Mouse (Mus musculus): ENCODE data around the gene Lrrc4. TPM values are rescaled to one million over a fixed set of nuclear protein-coding genes. Genes with fewer than 3 reads are reported as not detected.
A peak's percentile ranks its signal among the peaks of the same experiment; 100 is the strongest.

The Lrrc4 gene
- total RNA-seq (2021), result 1 to 10 TPM; 1.0 to 1.1 TPM
- long read RNA-seq, experiment 1, partial matches to known transcripts, result 0 of 5 reads
- long read RNA-seq, experiment 1, other reads (novel, unspliced or antisense), result 4 of 5 reads
- long read RNA-seq, experiment 2, partial matches to known transcripts, result 0 of 2 reads
- long read RNA-seq, experiment 2, other reads (novel, unspliced or antisense), result 2 of 2 reads

DNA sequence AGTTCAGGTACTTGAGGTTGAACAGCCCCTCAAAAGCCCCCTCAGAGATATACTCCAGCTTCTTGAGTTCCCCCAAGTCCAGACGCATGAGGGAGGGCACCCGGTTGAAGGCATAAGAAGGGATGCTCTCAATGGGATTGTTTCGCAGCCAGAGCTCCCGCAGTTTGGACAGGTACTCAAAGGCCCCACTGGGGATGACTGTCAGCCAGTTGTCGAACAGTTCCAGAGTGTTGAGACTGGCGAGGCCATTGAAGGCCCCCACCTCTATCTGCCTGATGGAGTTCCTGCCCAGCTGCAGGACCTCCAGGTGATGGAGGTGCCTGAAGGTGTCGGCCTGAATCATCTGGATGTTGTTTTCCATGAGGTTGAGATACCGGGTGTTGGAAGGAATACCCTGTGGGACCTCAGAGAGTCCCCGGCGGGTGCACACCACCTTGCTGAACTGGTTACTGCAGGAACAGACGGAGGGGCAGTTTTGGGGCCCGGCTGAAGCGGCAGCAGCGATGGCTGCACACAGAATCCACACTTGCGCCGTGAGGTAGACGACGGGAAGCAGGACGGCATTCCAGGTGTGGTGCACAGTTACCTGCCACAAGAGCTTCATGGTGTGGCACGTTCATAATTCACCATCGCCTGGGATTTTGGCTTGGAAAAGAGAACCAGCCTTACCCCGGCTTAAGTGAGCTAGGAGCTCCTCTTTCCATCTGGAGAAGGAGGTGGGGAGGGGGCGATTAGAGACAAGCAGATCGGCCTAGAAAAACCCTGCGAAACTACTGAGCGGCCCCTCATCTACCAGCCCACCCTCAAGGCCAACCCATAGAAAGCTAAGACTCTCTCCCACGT is at the start of gene Lrrc4:
Gene Lrrc4 (minus strand): TSS at position 737 of the 843 bp plus-strand sequence.
- no peak for DNase-seq

DNA sequence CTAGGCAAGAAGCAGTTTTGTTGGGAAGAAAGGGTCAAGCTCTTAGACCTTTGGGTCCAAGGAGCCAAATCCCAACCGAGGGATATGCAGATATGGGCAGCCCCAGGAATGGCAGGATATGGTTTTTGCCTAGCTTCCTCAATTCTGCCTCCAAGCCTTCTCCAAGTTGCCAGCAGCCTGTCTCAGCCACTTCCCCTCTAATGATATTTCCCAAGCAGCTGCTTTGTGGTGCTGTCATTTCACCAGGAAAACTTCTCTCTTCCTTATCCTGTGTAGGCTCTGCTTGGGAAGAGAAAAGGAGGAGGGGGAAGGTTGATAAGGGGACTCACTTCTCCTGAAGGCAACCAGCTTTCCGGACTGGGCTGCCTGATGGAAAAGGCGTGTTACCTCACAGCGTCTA is 49.4 kb upstream of the Lrrc4 start:
- DNase-seq, result no peak

DNA sequence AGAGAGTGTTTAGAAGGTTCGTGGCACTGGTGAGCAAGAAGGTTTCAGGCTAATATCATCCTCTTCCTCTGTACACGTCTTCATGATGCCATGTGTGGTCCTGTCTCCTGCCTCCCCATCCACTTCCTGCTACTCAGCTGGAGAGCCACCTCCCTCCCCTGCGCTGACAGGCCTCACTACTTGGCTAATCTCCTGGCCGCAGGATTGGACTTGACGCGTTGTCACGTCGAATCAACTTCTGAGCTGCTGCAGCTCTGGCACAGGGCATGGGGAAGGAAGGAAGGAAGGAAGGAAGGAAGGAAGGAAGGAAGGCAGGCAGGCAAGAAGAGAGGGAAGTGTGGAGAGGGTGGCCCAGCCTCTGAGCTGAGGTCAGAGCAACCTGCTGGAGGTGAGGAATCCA is 47.8 kb upstream of the Lrrc4 start:
- no peak for DNase-seq

DNA sequence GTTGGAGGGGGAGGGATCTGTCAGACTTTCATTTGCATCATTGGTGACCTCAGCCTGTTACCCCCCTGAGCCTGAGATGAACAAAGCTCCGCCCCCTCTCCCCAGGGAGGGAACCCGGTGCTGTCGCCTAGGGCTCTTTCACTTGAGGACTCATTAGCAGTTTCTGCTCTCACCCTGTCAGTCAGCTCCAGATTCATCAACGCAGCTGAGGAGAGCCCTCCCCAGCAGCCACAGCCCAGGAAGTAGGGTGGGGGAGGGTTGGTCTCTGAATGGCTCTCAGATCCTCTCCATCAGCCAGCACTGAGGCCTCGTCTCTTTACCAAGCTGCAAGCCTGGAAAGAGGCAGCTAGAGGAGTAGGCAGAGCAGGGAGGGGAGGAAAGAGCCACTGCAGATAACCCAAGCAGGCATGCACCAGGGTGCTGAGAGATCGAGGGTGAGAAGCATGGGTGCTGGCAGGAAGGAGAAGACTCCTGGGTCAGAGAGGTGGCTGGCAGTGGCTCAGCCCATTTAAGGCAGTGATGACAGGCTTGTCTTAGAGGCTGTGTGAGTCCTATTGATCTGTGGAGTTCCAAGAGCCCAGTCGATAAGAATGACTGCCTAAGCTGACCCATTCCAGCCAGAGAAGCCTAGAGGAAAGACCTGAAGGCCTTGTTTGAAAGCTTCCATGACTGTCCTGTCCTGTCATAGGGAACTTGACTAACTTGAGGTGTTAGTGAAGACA is 46.6 kb upstream of the Lrrc4 start:
- no peak for DNase-seq

DNA sequence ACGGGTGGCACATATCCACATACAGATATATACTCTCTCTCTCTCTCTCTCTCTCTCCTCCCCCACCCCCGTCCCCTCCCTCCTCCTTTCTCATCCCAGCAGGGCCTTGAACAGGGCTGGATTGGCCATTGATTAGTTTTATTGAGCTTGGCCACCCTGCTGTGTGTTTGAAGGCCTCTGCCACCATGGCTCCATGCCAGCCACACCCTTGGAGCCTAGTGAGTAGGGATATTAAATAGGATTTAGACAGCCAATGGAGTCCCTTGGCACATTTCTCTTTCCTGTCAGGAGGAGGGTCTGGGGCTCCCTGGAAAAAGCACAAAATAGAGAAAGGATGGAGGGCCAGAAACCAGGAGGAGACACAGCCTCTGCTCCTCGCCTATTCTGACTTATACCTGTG is 44.9 kb upstream of the Lrrc4 start:
- no peak for DNase-seq

DNA sequence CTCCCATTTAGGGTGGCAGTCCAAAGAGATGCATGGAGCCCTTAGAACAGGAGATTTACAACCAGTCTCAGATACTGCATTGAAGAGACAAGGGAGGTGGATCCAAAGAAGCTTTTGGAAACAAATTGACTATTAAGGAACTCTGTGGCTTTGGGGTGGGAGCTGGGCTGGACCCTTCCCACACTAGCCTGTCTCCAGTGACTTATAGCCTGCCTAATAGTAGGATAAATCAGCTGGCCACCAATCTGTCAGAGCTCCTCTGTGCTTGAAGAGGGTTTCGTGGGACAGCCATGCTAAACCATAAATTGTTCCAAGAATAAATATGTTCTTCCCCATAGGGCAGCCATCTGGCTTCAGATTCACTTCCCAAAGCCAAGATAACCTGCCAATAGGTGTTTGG is 43.8 kb upstream of the Lrrc4 start:
- DNase-seq, result no peak

DNA sequence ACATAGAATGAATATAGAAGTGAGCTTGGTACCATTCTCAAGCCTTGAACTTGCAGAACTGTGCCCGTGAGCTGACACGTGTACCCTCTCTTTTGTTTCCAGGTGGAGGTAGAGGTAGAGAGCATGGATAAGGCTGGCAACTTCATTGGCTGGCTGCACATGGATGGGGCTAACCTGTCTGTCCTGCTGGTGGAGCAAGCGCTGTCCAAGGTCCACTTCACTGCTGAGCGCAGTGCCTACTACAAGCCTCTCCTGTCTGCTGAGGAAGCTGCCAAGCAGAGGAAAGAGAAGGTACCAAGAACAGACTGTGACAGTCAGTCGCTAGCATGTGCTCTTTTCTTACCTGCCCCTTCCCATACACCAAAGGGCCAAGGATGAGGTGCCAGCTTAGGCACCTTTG is 43.2 kb upstream of the Lrrc4 start:
- DNase-seq, result no peak

DNA sequence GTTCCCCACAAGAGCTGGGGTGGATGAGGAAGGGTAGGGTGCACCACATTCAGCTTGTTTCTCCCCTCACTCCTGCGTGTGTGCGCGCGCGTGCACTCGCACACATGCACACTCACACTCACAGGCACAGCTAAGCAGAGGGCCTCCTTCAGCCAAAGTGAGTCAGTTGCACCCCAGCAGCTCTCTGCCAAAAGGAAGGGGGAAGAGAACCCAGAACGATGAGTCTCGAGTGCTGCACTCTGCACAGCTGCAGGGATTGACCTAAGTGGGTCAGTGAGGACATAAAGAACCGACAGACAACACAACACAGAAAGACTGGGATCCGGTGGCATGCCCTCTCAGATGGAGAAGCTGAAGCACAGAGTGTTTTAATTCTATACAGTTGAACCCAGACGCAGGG is 42.5 kb upstream of the Lrrc4 start:
- DNase-seq, result no peak

DNA sequence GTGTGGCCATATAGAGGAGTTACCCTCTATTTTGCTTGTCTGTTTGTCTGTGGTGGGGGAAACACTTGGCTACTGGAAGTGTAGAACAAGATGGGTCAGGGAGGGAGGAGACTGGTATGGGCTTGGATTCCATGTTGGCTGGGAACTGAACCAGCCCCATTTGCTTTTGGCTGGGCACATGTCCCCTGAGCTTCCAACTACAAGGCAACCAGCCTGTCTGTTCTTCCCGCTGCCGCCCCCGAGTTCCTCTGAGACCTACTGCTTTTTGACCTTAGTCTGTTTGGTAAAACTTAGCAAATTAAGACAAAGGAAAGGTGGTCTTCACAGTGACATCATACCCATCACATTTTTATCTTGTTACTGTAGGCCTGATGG is 40.9 kb upstream of the Lrrc4 start:
- no peak for DNase-seq

DNA sequence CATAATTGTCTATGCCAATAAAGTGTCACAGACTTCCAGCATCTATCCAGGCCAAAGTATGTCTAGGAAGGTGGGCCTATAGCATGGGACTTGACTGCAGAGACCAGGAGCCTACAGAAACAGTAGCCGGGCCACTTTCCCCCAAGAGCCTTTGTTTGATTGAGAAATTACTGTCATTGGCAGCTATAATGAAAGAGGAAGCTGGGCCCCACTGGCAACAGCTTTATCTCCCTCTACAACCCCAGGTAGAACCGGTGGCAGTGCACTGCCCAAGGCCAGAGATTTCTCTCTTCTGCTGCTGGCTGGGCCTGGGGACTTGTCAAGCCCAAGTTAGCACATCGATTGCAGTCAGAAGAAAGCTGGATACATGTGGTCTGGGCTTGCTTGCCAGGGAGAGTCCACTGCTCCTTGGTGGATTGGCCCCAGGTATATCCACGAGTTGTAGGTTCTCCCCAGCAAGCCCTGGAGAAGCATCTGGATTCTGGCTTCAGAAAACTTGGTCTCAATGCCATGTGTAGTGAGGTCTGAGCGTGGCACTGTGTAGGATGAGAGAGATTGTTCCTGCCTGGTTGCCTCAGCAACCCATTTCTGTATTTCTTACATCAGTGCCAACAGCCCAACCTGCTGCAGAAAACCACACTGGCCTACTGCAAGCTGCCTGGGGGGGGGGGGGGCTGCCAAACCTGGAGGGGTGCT is 40.3 kb upstream of the Lrrc4 start:
- DNase-seq, result no peak

DNA sequence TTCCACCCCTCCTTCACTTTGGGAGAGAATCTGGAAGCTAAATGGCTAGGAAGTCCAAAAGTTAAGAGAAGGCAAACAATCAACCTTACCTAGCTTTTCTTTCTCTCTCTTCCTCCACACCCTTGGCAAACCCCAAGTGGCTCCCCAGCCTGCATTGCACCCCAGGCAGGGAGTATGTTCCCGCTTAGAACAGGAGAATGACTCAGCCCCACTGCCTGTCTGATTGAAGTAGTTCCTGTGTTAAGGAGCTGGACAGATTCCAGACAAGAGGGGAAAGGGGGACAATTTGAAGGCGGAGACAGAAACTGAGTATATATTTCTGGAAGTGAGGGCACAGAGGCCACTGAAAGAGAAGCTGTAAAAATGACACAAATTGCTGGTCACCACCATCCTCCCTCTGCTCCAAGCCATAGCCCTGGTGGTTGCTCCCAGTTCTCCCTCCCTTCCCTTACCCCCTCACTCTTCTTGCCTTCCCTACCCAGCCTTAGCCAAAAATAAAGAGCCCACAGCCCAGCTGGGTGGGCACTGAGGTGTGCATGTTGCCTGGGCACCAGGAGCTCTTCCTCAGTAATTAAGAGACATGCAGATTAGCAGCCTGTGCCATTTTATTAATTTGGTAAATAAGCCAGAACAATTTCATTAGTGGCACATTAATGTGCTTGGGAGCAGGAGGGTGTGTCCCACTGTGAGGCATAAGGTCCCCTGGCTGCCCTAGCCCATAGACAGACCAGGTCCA is 36.1 kb upstream of the Lrrc4 start:
- no peak for DNase-seq

DNA sequence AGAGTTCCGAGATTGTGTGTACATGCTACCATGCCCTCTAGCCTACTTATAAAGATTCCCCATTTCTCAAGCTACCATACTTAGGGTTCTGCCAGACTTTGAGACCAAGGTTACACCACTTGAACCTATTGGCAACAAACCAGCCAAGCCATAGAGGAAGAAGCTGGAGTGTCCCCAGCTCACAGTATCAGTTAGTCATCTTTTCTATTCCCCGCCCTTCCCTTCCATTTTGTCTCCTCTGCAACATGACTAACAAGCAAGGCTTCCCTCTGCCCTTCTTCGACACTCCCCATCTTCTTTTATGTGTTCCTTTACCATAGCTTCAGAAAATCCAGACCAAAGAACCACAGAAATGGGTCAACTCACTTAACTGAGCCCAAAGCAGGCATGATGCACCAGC is 34.7 kb upstream of the Lrrc4 start:
- no peak for DNase-seq

DNA sequence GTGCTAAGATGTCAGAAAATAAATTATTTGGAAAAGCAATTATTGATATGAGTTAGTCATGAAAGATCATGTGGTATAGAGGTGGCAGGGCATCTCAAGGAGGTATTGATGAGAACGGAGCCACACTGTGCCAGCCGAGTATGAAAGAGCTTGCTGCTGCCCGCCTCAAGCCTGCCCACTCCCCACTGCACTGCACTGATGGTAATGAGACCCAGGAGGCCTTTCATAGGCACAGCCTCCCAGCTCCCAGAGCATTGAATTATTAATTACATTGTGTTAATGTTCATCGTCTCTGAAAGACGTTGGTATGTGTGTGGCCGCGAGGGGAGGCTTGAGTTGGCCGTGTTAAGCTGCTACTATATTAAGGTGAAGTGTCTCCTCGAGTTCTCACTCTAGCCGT is 33.6 kb upstream of the Lrrc4 start:
- DNase-seq, result no peak

DNA sequence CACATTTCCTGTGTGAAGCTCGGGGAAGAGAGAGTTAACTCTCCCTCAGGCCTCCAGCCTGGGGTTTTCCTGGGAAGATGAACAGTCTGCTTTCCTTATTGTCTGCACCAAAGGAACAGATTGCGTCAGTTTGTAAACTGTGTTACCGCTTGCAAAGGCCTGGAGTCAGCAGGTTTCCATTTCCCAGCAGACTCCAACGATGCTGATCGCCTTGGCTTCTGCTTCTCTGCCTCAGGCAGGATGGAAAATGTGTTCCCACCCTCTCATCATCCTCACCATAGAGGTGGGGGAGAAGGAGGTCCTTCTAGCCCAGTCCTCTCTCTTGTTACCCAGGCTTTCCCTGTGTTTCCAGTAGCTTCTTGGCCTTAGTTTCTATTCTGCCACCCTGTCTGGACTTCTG is 33.1 kb upstream of the Lrrc4 start:
- no peak for DNase-seq

DNA sequence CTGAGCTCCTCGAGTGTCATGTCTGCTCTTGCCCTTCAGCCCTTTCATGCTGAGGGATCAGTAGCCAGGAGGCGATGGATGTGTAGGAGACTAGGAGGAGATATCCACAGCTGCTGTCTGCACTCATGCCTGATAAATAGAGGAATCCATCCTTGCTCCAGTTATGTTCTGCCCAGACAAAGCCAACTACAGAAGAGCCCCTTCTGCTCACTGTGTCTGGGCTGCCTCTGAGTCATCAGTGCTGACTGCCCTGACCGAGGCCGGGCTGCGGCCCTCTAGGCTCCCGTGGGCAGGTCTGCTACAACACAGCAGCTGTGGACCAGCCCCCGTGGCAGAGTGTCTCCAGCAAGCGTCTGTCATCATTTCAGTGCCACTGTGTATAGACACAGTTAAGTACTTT is 30.8 kb upstream of the Lrrc4 start:
- DNase-seq, result peak; percentile 31

DNA sequence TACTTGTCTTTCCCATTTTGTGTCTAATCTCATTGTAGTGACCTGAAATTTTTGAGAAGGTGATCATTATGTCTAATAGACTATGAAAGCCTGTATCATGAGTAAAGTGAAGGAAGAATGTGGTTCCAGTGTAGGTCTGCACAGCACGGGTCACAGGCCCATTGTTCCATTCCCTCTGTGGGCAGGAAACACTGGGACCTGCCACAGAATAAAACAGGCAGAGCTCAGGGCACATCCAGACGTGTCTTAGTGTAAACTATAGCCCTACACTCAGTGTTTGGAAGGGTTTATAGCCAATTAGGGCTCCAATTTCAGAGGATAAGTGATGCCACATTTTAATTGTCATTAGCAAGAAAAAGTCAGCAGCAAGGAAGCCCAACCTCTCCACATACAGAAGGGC is 29.4 kb upstream of the Lrrc4 start:
- no peak for DNase-seq

DNA sequence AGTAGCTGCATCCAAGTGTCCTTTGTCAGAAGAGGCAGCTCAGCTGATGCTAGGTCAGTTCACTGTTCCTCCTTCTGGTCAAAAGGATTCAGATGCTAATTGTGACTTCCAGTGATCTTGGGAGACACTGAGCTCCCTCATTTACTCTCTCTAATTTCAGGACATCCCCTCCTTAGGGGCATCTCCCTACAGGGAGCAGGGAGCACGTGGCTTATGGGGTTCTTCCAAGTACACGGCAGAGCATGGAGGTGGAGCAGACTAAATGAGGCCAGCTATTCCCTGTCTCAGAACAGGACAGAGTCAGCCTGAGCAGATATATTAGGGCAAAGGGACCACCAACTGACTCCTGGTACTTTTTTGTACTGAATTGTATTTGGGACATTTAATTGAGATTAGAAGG is 28.9 kb upstream of the Lrrc4 start:
- no peak for DNase-seq

DNA sequence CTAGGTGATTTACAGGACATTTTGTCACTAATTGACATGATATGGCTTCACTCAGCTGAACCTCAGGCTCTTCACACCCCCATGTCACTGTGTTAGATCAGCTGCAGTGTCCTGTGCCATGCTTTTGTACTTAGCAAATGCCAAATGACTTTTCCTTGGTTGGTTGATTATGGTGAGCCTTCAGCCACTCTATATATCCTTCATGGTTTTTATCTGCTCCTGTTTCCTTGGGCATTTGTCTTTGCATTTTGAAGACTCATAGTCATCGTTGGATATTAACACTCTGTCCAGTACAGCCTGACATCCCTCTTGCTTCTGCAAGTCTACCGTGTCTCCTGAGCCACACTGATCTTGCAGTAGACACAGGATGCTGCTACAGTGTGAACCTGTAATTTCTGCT is 27.5 kb upstream of the Lrrc4 start:
- DNase-seq, result no peak

DNA sequence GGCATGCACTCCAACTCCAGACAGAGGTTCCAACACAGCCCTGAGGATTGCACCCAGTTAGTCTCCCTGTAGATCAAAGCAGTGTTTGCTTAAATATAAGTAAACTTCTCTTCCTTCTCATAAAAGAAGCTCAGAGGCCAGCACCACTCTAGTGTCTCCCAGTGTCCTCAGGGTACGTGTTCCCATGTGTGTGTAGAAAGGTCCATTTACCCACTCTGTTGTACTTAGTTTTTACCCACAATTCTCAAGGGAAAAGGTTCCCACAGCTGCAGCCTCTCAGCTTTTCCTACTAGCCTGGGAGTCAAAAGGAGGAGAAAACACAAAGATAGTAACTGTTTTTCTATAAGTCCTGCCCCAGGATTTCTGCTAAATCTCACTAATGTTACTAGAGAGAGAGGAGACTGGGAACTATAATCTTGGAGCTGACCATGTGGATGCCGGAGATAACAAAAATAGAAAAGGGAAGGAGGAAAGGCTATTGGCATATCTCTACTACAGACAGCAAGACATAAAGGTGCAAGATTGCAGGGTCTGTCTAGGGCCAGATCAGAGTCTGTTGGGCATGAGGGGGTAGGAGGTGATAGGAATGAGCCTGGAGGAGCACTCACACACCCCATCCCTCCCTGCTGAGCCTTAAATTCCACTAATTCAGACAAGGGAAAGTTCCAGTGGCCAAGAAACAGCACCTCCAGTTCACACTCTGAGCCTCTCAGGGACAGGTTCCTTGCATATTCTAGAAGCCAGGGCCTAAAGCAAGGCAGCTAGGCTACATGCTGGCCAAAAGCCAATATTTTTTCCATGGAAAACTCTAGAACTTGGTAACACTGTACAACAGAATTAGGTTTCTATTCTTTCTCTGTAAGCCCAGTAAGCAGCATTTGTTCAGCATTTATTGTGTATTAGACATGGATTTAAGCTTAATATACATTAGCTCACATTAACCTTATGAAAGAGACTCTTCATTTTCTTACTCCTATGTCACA is 25.9 kb upstream of the Lrrc4 start:
- DNase-seq, result no peak

DNA sequence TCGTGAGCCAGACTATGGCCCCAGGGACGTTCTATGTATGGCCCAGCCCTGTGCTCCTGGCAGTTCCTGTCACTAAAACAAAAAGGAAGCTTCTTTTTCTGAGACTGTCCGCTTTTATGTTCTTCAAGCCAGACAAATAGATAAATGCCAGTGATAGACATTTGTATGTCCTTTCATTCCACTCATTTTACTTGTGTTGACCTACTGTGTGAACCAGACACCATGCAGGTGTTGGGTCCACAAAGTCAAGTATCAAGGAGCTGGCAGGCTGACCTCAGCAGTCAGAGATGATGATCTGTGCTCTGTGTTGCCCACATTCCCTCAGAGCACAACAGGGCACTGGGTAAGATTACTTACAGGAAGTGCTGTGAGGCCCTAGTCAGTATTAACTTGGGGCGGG is 25.2 kb upstream of the Lrrc4 start:
- no peak for DNase-seq

DNA sequence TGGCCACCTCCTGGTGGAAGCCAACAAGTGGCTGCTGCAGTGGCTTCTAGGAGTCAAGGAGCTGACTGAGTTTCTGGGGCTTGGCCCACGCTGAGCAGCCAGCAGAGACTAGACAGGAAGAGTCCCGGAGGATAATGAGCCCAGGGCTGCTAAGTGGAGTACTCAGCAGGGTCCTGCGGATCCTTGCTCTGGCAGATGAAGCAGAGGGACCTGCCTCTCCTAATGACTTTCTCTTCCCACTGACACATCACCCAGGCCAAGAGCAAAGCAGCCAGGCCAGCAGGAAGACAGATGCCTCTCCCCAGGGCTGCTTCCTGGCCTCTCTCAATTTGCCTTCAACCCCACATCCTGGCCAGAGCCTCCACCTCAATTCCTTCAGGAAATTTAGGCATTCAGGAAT is 23.9 kb upstream of the Lrrc4 start:
- DNase-seq, result no peak

Data from gastrocnemius, postnatal 10 days (tissue).